Mouse (Mus musculus) lung, adult 2 months (tissue): ENCODE measurements around the gene Ptger4. TPM values are rescaled to one million over a fixed set of nuclear protein-coding genes. Genes with fewer than 3 reads are reported as not detected.
"Not testable (repeated sequence)": the region's sequence is repeated elsewhere in the genome, so short reads cannot be mapped to it uniquely, and the experiment has no call there.

ENCODE experiments used
- DNase-seq: peaks from one replicate; pipeline ENCODE4 v3.0.0; 2022
- H3K4me1 ChIP-seq: fragments of 200-500 bp; 2 replicates; pipeline ENCODE4 v1.6.1; 2011; ENCODE audit warnings: low read length; ENCODE audit not compliant: control insufficient read depth, insufficient read depth
- H3K4me3 ChIP-seq: fragments of 200-500 bp; replicated peaks from 2 replicates; pipeline ENCODE3; 2011; ENCODE audit warnings: low read depth, mild to moderate bottlenecking, control low read depth, low read length; ENCODE audit errors: extremely low read depth
- CTCF ChIP-seq: fragments of 200-500 bp; IDR thresholded peaks from 2 replicates; pipeline ENCODE4 v1.5.1; 2011; ENCODE audit warnings: mild to moderate bottlenecking, low read length, control low read depth; ENCODE audit not compliant: insufficient read depth
- POLR2A ChIP-seq: fragments of 200-500 bp; IDR thresholded peaks from 2 replicates; pipeline ENCODE4 v1.6.1; 2011; ENCODE audit warnings: low read depth, mild to moderate bottlenecking, control low read depth, low read length, borderline replicate concordance; ENCODE audit errors: extremely low read depth
- WGBS: fragments of 180-500 bp; shearing (Covaris S2); methylation state at CpG from one replicate; pipeline ENCODE4 v1.1.7; 2018; 5-methylcytosine and 5-hydroxymethylcytosine counted together
- polyA plus RNA-seq: library from polyadenylated mRNA; depleted of rRNA; stranded (reverse); fragments of >200 nt; gene quantifications from 2 replicates; pipeline ENCODE4 v1.2.3, GENCODE M21; 2012

Gene Ptger4
- polyA plus RNA-seq, 1 experiment = 6.9 TPM

GRCm38 (mm10) chr15:5238553-5238952 is 5.4 kb downstream of the Ptger4 start:
- H3K4me1 ChIP-seq = peaks cover 11% of the 10 kb centered on the region
- DNase-seq = no peak
- H3K4me3 ChIP-seq = no peak overlapping the region
- TF ChIP-seq POLR2A = no peak
- no peak for TF ChIP-seq CTCF
- 73% methylated on average over 4 of the region's 4 CpGs for WGBS

- WGBS = 52% methylated on average over 7 of the region's 7 CpGs
- DNase-seq = no peak
- Histone ChIP-seq H3K4me3 (no peak overlapping the region), H3K4me1 (peaks cover 8% of the 10 kb centered on the region; the same call in 1 of the 2 replicates)
- TF ChIP-seq CTCF = no peak
- no peak for TF ChIP-seq POLR2A
Measured at GRCm38 (mm10) chr15:5238073-5238472, 5.9 kb downstream of the Ptger4 start.

GRCm38 (mm10) chr15:5237012-5237660 is 6.9 kb downstream of the Ptger4 start:
- Histone ChIP-seq H3K4me1 (peaks cover 2% of the 10 kb centered on the region; the same call in 1 of the 2 replicates), H3K4me3 (no peak overlapping the region)
- no peak for DNase-seq
- 32% methylated on average over 7 of the region's 7 CpGs for WGBS
- TF ChIP-seq POLR2A (no peak), CTCF (no peak)

- no peak overlapping the region for H3K4me3 ChIP-seq
- peak; percentile 98 for TF ChIP-seq CTCF
- TF ChIP-seq POLR2A = no peak
- peaks cover 2% of the 10 kb centered on the region; the same call in 1 of the 2 replicates for H3K4me1 ChIP-seq
- WGBS = 13% methylated on average over 6 of the region's 6 CpGs
- DNase-seq = peak; percentile 65
Measured at GRCm38 (mm10) chr15:5236538-5236937, 7.4 kb downstream of the Ptger4 start.

- 29% methylated on average over 8 of the region's 8 CpGs for WGBS
- Histone ChIP-seq H3K4me3 (no peak overlapping the region), H3K4me1 (peaks cover 2% of the 10 kb centered on the region; the same call in 1 of the 2 replicates)
- TF ChIP-seq CTCF = no peak
- no peak for TF ChIP-seq POLR2A
- no peak for DNase-seq
Measured at GRCm38 (mm10) chr15:5235527-5235926, 8.5 kb downstream of the Ptger4 start.

GRCm38 (mm10) chr15:5234659-5235058 is 9.3 kb downstream of the Ptger4 start:
- peaks cover 2% of the 10 kb centered on the region; the same call in 1 of the 2 replicates for H3K4me1 ChIP-seq
- no peak overlapping the region for H3K4me3 ChIP-seq
- DNase-seq = no peak
- TF ChIP-seq POLR2A = no peak
- TF ChIP-seq CTCF = no peak
- 78% methylated on average over 16 of the region's 16 CpGs for WGBS

- WGBS = 61% methylated on average over 10 of the region's 10 CpGs
- DNase-seq, H3K4me1 ChIP-seq, H3K4me3 ChIP-seq: not testable (repeated sequence)
Measured at GRCm38 (mm10) chr15:5230746-5231145, 13.2 kb downstream of the Ptger4 start.

GRCm38 (mm10) chr15:5220491-5220890 is 23.5 kb downstream of the Ptger4 start:
- Histone ChIP-seq H3K4me3 (no peak overlapping the region), H3K4me1 (no peaks in the 10 kb centered on the region)
- DNase-seq = no peak
- TF ChIP-seq CTCF = no peak
- no peak for TF ChIP-seq POLR2A
- 82% methylated on average over 6 of the region's 6 CpGs for whole genome bisulfite sequencing

- Histone ChIP-seq H3K4me3 (no peak overlapping the region), H3K4me1 (no peaks in the 10 kb centered on the region)
- WGBS = over 99% methylated on average over 3 of the region's 3 CpGs
- no peak for DNase-seq
- TF ChIP-seq CTCF = no peak
- TF ChIP-seq POLR2A = no peak
Measured at GRCm38 (mm10) chr15:5209116-5209515, 34.9 kb downstream of the Ptger4 start.

- WGBS = 79% methylated on average over 9 of the region's 9 CpGs
- no peak for DNase-seq
- TF ChIP-seq POLR2A (no peak), CTCF (no peak)
- H3K4me3 ChIP-seq = no peak overlapping the region
- H3K4me1 ChIP-seq = no peaks in the 10 kb centered on the region
Measured at GRCm38 (mm10) chr15:5205222-5205621, 38.8 kb downstream of the Ptger4 start.
